Mouse (Mus musculus): ENCODE results near the gene Zdhhc11. TPM values are rescaled to one million over a fixed set of nuclear protein-coding genes. Genes with fewer than 3 reads are reported as not detected.

The Zdhhc11 gene
- polyA plus RNA-seq (2012; rRNA removed): 0.04 and 0.05 TPM in 2 replicates

GRCm38 (mm10) chr13:73963551-73963950 is at the start of gene Zdhhc11:
Gene Zdhhc11 (plus strand): TSS chr13:73963851.

GRCm38 (mm10) chr13:73937321-73938176 is 26.1 kb upstream of the Zdhhc11 start, which contains the start of the genes Trip13 and Brd9:
Gene Trip13 (minus strand): TSS chr13:73937784.
Gene Brd9 (plus strand): TSS chr13:73937811.

DNA sequence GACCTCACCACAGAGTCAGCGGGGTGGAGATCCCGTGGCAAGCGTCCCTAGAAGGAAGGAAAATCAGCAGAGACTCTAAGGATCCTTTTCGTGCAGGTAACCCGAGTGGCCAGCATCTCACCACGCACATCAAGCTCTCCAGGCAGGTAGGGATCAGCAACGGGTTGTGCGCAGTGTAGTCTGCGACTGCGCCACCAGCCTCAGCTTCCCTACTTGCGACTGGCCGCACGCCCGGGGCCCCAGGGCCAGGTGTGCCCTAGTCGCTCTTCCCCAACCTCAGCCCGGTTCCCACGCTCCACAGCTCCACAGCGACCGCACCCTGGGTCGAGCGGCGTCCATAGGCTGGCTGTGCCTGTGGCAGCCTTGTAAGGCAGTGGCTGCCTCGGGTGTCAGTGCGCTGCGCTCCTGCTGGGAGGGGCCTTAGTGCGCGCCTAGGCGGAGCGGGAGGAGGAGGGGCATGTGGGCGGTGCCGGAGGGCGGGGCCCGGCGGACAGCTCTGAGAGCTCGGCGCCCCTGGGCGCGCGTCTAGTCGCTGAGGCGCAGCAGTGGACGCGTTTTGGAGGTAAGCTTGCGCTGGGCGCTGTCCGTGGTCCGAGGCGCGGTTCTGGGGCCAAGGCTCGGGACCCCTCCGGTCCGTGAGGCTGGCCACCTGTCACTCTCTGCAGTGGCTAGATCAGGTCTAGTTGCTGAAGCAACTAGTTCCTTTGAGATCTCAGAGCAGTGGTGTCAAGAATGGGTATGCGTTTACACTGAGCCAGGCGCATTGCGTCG is 45.5 kb downstream of the Zdhhc11 start, which contains the start of gene Tppp:
Tppp (plus strand) TSS at position 460 of the 771 bp plus-strand sequence.

Other genes with a start within 250 kb of the Zdhhc11 start
- gene Slc12a7, start 230.8 kb upstream of the Zdhhc11 start, polyA plus RNA-seq (2012; rRNA removed): 30.5 and 34.8 TPM in 2 replicates
- 14.0 and 19.4 TPM in 2 replicates for gene Nkd2, start 116.2 kb upstream of the Zdhhc11 start, polyA plus RNA-seq (2012; rRNA removed)
- gene Trip13, start 26.1 kb upstream of the Zdhhc11 start, polyA plus RNA-seq (2012; rRNA removed): 13.8 TPM in 2 replicates
- gene Brd9, start 26.0 kb upstream of the Zdhhc11 start, polyA plus RNA-seq (2012; rRNA removed): 150 and 152 TPM in 2 replicates
- gene Tppp, start 45.6 kb downstream of the Zdhhc11 start, polyA plus RNA-seq (2012; rRNA removed): 9.2 and 9.3 TPM in 2 replicates
- gene Cep72, start 98.4 kb downstream of the Zdhhc11 start, polyA plus RNA-seq (2012; rRNA removed): 11.8 and 13.6 TPM in 2 replicates
- 0.16 TPM in 1 of 2 replicates, not detected in the other for gene Slc9a3, start 157.6 kb downstream of the Zdhhc11 start, polyA plus RNA-seq (2012; rRNA removed)
- 58.2 and 59.3 TPM in 2 replicates for gene Exoc3, start 244.9 kb downstream of the Zdhhc11 start, polyA plus RNA-seq (2012; rRNA removed)

All from central nervous system, embryonic 14 days (tissue).